Mouse (Mus musculus) CH12.LX (cell line): Measurements from ENCODE around the gene Ccdc62. TPM values are rescaled to one million over a fixed set of nuclear protein-coding genes. Genes with fewer than 3 reads are reported as not detected.
A peak's percentile ranks its signal among the peaks of the same experiment; 100 is the strongest.

Experiments used
- DNase-seq: peaks from one replicate; pipeline ENCODE4 v3.0.0-alpha.2; 2013; ENCODE audit errors: extremely low read depth
- H3K27ac ChIP-seq: 2 replicates; pipeline ENCODE4 v1.5.1; 2012; ENCODE audit warnings: low read depth, mild to moderate bottlenecking, control low read depth, moderate library complexity; ENCODE audit not compliant: insufficient read depth
- H3K27me3 ChIP-seq: replicated peaks from 2 replicates; pipeline ENCODE3; 2012; ENCODE audit warnings: inconsistent platforms
- H3K36me3 ChIP-seq, 2 experiments: replicated peaks in 1 of 2; 2 replicates each; pipeline versions ENCODE3 to v1.6.1; 2012; ENCODE audit warnings: inconsistent platforms in 1 of 2, low read length in 1 of 2, mild to moderate bottlenecking in 1 of 2, mixed read lengths in 1 of 2, moderate library complexity in 1 of 2; ENCODE audit not compliant: control insufficient read depth in 1 of 2, insufficient read depth in 1 of 2
- H3K4me1 ChIP-seq, 2 experiments: 2 replicates each; pipeline ENCODE4 v1.6.1; 2012; ENCODE audit warnings: inconsistent platforms in 1 of 2, moderate library complexity in 1 of 2; ENCODE audit not compliant: insufficient read depth in 2 of 2, control insufficient read depth in 1 of 2
- H3K4me2 ChIP-seq: 2 replicates; pipeline ENCODE4 v1.6.1; 2012; ENCODE audit warnings: low read depth, mild to moderate bottlenecking, control low read depth; ENCODE audit not compliant: poor library complexity, insufficient read depth, severe bottlenecking
- H3K4me3 ChIP-seq, 3 experiments: fragments of 150-350 bp in 1 of 3; sonication (generic) in 1 of 3; replicated peaks in 1 of 3; 2 replicates each; pipeline versions ENCODE3 to v1.5.1; 2011 to 2012; ENCODE audit warnings: low read depth in 2 of 3, low read length in 2 of 3, mild to moderate bottlenecking in 2 of 3, moderate library complexity in 2 of 3, control low read depth in 1 of 3, improper control_type of control experiment in 1 of 3, inconsistent platforms in 1 of 3, mixed read lengths in 1 of 3; ENCODE audit not compliant: poor library complexity in 1 of 3
- H3K79me2 ChIP-seq: replicated peaks from 2 replicates; pipeline ENCODE4 v1.6.1; 2012; ENCODE audit warnings: mild to moderate bottlenecking, moderate library complexity; ENCODE audit not compliant: control insufficient read depth, poor library complexity, insufficient read depth, severe bottlenecking; ENCODE audit errors: extremely low read depth
- H3K9ac ChIP-seq: 2 replicates; pipeline ENCODE4 v1.6.1; 2012; ENCODE audit warnings: low read depth, mild to moderate bottlenecking, control low read depth, moderate library complexity; ENCODE audit not compliant: insufficient read depth
- H3K9me3 ChIP-seq: replicated peaks from 2 replicates; pipeline ENCODE3; 2012; ENCODE audit warnings: low read length, inconsistent platforms, mixed read lengths
- BHLHE40 ChIP-seq: IDR thresholded peaks from 2 replicates; pipeline ENCODE4 v1.6.1; 2011; ENCODE audit warnings: mild to moderate bottlenecking, low read depth, low read length, improper control_type of control experiment
- CHD1 ChIP-seq: IDR thresholded peaks from 2 replicates; pipeline ENCODE4 v1.6.1; 2012; ENCODE audit warnings: low read depth, low read length, improper control_type of control experiment, inconsistent platforms
- EP300 ChIP-seq: IDR thresholded peaks from 2 replicates; pipeline ENCODE4 v1.6.1; 2011; ENCODE audit warnings: low read length, improper control_type of control experiment
- IRF4 ChIP-seq: IDR thresholded peaks from 2 replicates; pipeline ENCODE4 v1.6.1; 2014; ENCODE audit warnings: low read depth, mild to moderate bottlenecking, inconsistent platforms, low read length, improper control_type of control experiment
- JUN ChIP-seq: IDR thresholded peaks from 2 replicates; pipeline ENCODE4 v1.6.1; 2011; ENCODE audit warnings: low read depth, mild to moderate bottlenecking, low read length, improper control_type of control experiment, moderate library complexity; ENCODE audit not compliant: insufficient read depth
- MAX ChIP-seq: IDR thresholded peaks from 2 replicates; pipeline ENCODE4 v1.6.1; 2011; ENCODE audit warnings: low read length, improper control_type of control experiment
- MAZ ChIP-seq: IDR thresholded peaks from 2 replicates; pipeline ENCODE4 v1.6.1; 2012; ENCODE audit warnings: low read depth, mild to moderate bottlenecking, inconsistent platforms, low read length, improper control_type of control experiment, moderate library complexity
- NELFE ChIP-seq: IDR thresholded peaks from 2 replicates; pipeline ENCODE4 v1.6.1; 2011; ENCODE audit warnings: low read depth, low read length, improper control_type of control experiment
- NRF1 ChIP-seq: IDR thresholded peaks from 2 replicates; pipeline ENCODE4 v1.6.1; 2014; ENCODE audit warnings: low read depth, mild to moderate bottlenecking, inconsistent platforms, low read length, improper control_type of control experiment, moderate library complexity
- PAX5 ChIP-seq: IDR thresholded peaks from 2 replicates; pipeline ENCODE4 v1.6.1; 2012; ENCODE audit warnings: low read length, inconsistent platforms, mixed read lengths
- POLR2AphosphoS2 ChIP-seq: IDR thresholded peaks from 2 replicates; pipeline ENCODE4 v1.6.1; 2011; ENCODE audit warnings: low read depth, low read length, improper control_type of control experiment
- RAD21 ChIP-seq: IDR thresholded peaks from 2 replicates; pipeline ENCODE4 v1.6.1; 2011; ENCODE audit warnings: low read depth, mild to moderate bottlenecking, low read length, improper control_type of control experiment, moderate library complexity
- TBP ChIP-seq: conservative IDR thresholded peaks from 2 replicates; pipeline ENCODE4 v1.6.1; 2011; ENCODE audit warnings: low read depth, low read length, improper control_type of control experiment
- USF2 ChIP-seq: conservative IDR thresholded peaks from 2 replicates; pipeline ENCODE4 v1.6.1; 2011; ENCODE audit warnings: low read depth, low read length, improper control_type of control experiment
- ZC3H11A ChIP-seq: IDR thresholded peaks from 2 replicates; pipeline ENCODE4 v1.6.1; 2012; ENCODE audit warnings: low read depth, mild to moderate bottlenecking, inconsistent platforms, low read length, improper control_type of control experiment
- ZKSCAN1 ChIP-seq: IDR thresholded peaks from 2 replicates; pipeline ENCODE4 v1.6.1; 2012; ENCODE audit warnings: low read depth, inconsistent platforms, low read length, improper control_type of control experiment, borderline replicate concordance
- ZNF384 ChIP-seq: IDR thresholded peaks from 2 replicates; pipeline ENCODE4 v1.6.1; 2012; ENCODE audit warnings: low read depth, low read length, improper control_type of control experiment, inconsistent platforms
- dilution Hi-C: fragments of 300-500 bp; cut with MboI; formaldehyde crosslinking; loops from 2 replicates; pipeline ENCODE4 v1.14.3; 2020; ENCODE audit warnings: low sequenced_read_pairs; ENCODE audit not compliant: extremely low pct_unique_long_range_greater_than_20kb, extremely low pct_ligation_motif_present
- in situ Hi-C: fragments of 300-500 bp; cut with MboI; formaldehyde crosslinking; loops from 3 replicates; pipeline ENCODE4 v1.14.3; 2019; ENCODE audit warnings: low sequenced_read_pairs, low pct_ligation_motif_present, low pct_unique_long_range_greater_than_20kb, mixed read lengths
- polyA plus RNA-seq: library from polyadenylated mRNA; unstranded; fragments of >175 nt; gene quantifications from 2 replicates; pipeline ENCODE4 v1.2.1, GENCODE M21; 2012; ENCODE audit warnings: low read depth; ENCODE audit not compliant: insufficient read length
- total RNA-seq, 2 experiments: library from RNA; depleted of rRNA; stranded (reverse); fragments of 300-350 nt in 1 of 2; fragments of >200 nt in 1 of 2; gene quantifications; 2 replicates each; pipeline ENCODE4 v1.2.3; 2012 to 2014

Ccdc62 gene
- total and polyA plus RNA-seq, 3 experiments = 1.6 to 5.3 (median 2.0) TPM

- Histone ChIP-seq H3K9me3 (no peaks in the 10 kb centered on the region), H3K4me3 (no peak overlapping the region), H3K27me3 (no peaks in the 10 kb centered on the region), H3K79me2 (peaks cover 28% of the 10 kb centered on the region), H3K9ac (no peak overlapping the region), H3K4me2 (no peak overlapping the region), H3K27ac (no peak overlapping the region), H3K36me3 (peaks cover 67 to 91% of the 10 kb centered on the region in 2 experiments), H3K4me1 (peaks cover 10 to 21% of the 10 kb centered on the region in 2 experiments)
- in situ Hi-C loops = loop anchor here (5.0 to 10.0 kb wide), 2 partner anchors 39 to 177 kb away; no protein-coding TSS in a partner anchor
- DNase-seq = no peak
- dilution Hi-C loops = no loop called here
- TF ChIP-seq EP300 = no peak
- TF ChIP-seq IRF4 = no peak
- no peak for TF ChIP-seq MAX
- no peak for TF ChIP-seq TBP
- no peak for TF ChIP-seq ZNF384
- no peak for TF ChIP-seq CHD1
- TF ChIP-seq MAZ = no peak
- TF ChIP-seq ZKSCAN1 = no peak
- TF ChIP-seq BHLHE40 = no peak
Measured at GRCm38 (mm10) chr5:123991321-123991720, 60.8 kb downstream of the Ccdc62 start.

- Histone ChIP-seq H3K27me3 (no peaks in the 10 kb centered on the region), H3K4me2 (no peak overlapping the region), H3K9ac (no peak overlapping the region), H3K4me1 (peaks cover 10 to 17% of the 10 kb centered on the region in 2 experiments), H3K4me3 (peak overlapping the region in 1 of 3 experiments; percentile 2), H3K27ac (peak overlapping the region; percentile 20; the same call in 1 of the 2 replicates), H3K36me3 (peaks cover 75 to 91% of the 10 kb centered on the region in 2 experiments), H3K9me3 (no peaks in the 10 kb centered on the region), H3K79me2 (peaks cover 19% of the 10 kb centered on the region)
- in situ Hi-C loops (loop anchor here (5.0 to 10.0 kb wide), 2 partner anchors 40 to 177 kb away; no protein-coding TSS in a partner anchor), dilution Hi-C loops (no loop called here)
- TF ChIP-seq USF2 = no peak
- no peak for TF ChIP-seq RAD21
- TF ChIP-seq POLR2AphosphoS2 = no peak
- TF ChIP-seq PAX5 = no peak
- no peak for TF ChIP-seq NRF1
- TF ChIP-seq NELFE = no peak
- no peak for TF ChIP-seq ZC3H11A
- TF ChIP-seq JUN = no peak
- no peak for DNase-seq
Measured at GRCm38 (mm10) chr5:123992193-123992637, 61.7 kb downstream of the Ccdc62 start.
